Mouse (Mus musculus): Measurements from ENCODE around the gene Mfap2.

GRCm38 (mm10) chr4:140963941-140964597 is 46.1 kb upstream of the Mfap2 start:
- TF ChIP-seq CTCF (IDR thresholded peaks at IDR 0.05; ENCODE audit: insufficient read depth, low read length) (no peak), POLR2A (IDR thresholded peaks at IDR 0.05; ENCODE audit: borderline replicate concordance, extremely low read depth, low read depth, low read length) (no peak)

All from lung, adult 2 months (tissue).